Mouse (Mus musculus): Measurements from ENCODE around the gene Tcp10c. TPM values are rescaled to one million over a fixed set of nuclear protein-coding genes. Genes with fewer than 3 reads are reported as not detected.
"Not testable (repeated sequence)": the region's sequence is repeated elsewhere in the genome, so short reads cannot be mapped to it uniquely, and the experiment has no call there.

Gene Tcp10c
- polyA plus RNA-seq, 1 experiment from 2014 or later: not detected

GRCm38 (mm10) chr17:13367181-13367580, 12.8 kb downstream of the Tcp10c start:
- not testable (repeated sequence) for H3K36me3 ChIP-seq (ENCODE audit: control insufficient read depth, insufficient read depth, low read length); H3K27me3 ChIP-seq (ENCODE audit: control insufficient read depth, insufficient read depth, low read length); H3K9me3 ChIP-seq (ENCODE audit: control insufficient read depth, low read length); DNase-seq (ENCODE audit: low spot score); H3K4me1 ChIP-seq (ENCODE audit: control insufficient read depth, insufficient read depth, low read length); H3K4me3 ChIP-seq (ENCODE audit: low read depth, low read length); ATAC-seq (ENCODE audit: insufficient number of reproducible peaks, low FRiP score, low TSS enrichment, low read depth); H3K27ac ChIP-seq (replicated peaks; ENCODE audit: low read depth, low read length); H3K4me2 ChIP-seq (ENCODE audit: low read depth, severe bottlenecking); H3K9ac ChIP-seq (ENCODE audit: low read length)
- WGBS: 92% methylated on average over 9 of the region's 9 CpGs

- not testable (repeated sequence) for H3K4me1 ChIP-seq (ENCODE audit: control insufficient read depth, insufficient read depth, low read length); H3K9me3 ChIP-seq (ENCODE audit: control insufficient read depth, low read length); H3K36me3 ChIP-seq (ENCODE audit: control insufficient read depth, insufficient read depth, low read length); H3K27ac ChIP-seq (replicated peaks; ENCODE audit: low read depth, low read length); H3K4me2 ChIP-seq (ENCODE audit: low read depth, severe bottlenecking); ATAC-seq (ENCODE audit: insufficient number of reproducible peaks, low FRiP score, low TSS enrichment, low read depth); DNase-seq (ENCODE audit: low spot score); H3K27me3 ChIP-seq (ENCODE audit: control insufficient read depth, insufficient read depth, low read length); H3K9ac ChIP-seq (ENCODE audit: low read length); H3K4me3 ChIP-seq (ENCODE audit: low read depth, low read length)
- WGBS: 90% methylated on average over 7 of the region's 7 CpGs
These were observed 14.3 kb downstream of the Tcp10c start for GRCm38 (mm10) chr17:13368658-13369057.

- not testable (repeated sequence) for H3K4me2 ChIP-seq (ENCODE audit: low read depth, severe bottlenecking); H3K4me3 ChIP-seq (ENCODE audit: low read depth, low read length); H3K27me3 ChIP-seq (ENCODE audit: control insufficient read depth, insufficient read depth, low read length); ATAC-seq (ENCODE audit: insufficient number of reproducible peaks, low FRiP score, low TSS enrichment, low read depth); H3K36me3 ChIP-seq (ENCODE audit: control insufficient read depth, insufficient read depth, low read length); H3K4me1 ChIP-seq (ENCODE audit: control insufficient read depth, insufficient read depth, low read length); H3K9me3 ChIP-seq (ENCODE audit: control insufficient read depth, low read length); DNase-seq (ENCODE audit: low spot score); H3K9ac ChIP-seq (ENCODE audit: low read length); H3K27ac ChIP-seq (replicated peaks; ENCODE audit: low read depth, low read length)
- WGBS: 79% methylated on average over 3 of the region's 6 CpGs
These were observed 16.4 kb downstream of the Tcp10c start for GRCm38 (mm10) chr17:13370746-13371145.

- not testable (repeated sequence) for H3K9me3 ChIP-seq (ENCODE audit: control insufficient read depth, low read length); H3K27ac ChIP-seq (replicated peaks; ENCODE audit: low read depth, low read length); H3K9ac ChIP-seq (ENCODE audit: low read length); H3K4me1 ChIP-seq (ENCODE audit: control insufficient read depth, insufficient read depth, low read length); DNase-seq (ENCODE audit: low spot score); H3K36me3 ChIP-seq (ENCODE audit: control insufficient read depth, insufficient read depth, low read length); H3K27me3 ChIP-seq (ENCODE audit: control insufficient read depth, insufficient read depth, low read length); H3K4me3 ChIP-seq (ENCODE audit: low read depth, low read length); H3K4me2 ChIP-seq (ENCODE audit: low read depth, severe bottlenecking)
- 0 out of 2 replicates have a peak, but pooled peaks have one; percentile 9 for ATAC-seq (ENCODE audit: insufficient number of reproducible peaks, low FRiP score, low TSS enrichment, low read depth)
- 88% methylated on average over 3 of the region's 3 CpGs for WGBS
These were observed 24.0 kb downstream of the Tcp10c start for GRCm38 (mm10) chr17:13378341-13378740.

GRCm38 (mm10) chr17:13379951-13380615, 25.7 kb downstream of the Tcp10c start:
- not testable (repeated sequence) for H3K27me3 ChIP-seq (ENCODE audit: control insufficient read depth, insufficient read depth, low read length); H3K4me2 ChIP-seq (ENCODE audit: low read depth, severe bottlenecking); H3K27ac ChIP-seq (replicated peaks; ENCODE audit: low read depth, low read length); H3K9me3 ChIP-seq (ENCODE audit: control insufficient read depth, low read length); H3K36me3 ChIP-seq (ENCODE audit: control insufficient read depth, insufficient read depth, low read length); ATAC-seq (ENCODE audit: insufficient number of reproducible peaks, low FRiP score, low TSS enrichment, low read depth); DNase-seq (ENCODE audit: low spot score); H3K4me1 ChIP-seq (ENCODE audit: control insufficient read depth, insufficient read depth, low read length); H3K4me3 ChIP-seq (ENCODE audit: low read depth, low read length); H3K9ac ChIP-seq (ENCODE audit: low read length)
- WGBS: 86% methylated on average over 5 of the region's 7 CpGs

GRCm38 (mm10) chr17:13381286-13381685, 26.9 kb downstream of the Tcp10c start:
- DNase-seq (ENCODE audit: low spot score): not testable (repeated sequence)

GRCm38 (mm10) chr17:13391020-13391419, 36.6 kb downstream of the Tcp10c start:
- not testable (repeated sequence) for H3K4me3 ChIP-seq (ENCODE audit: low read depth, low read length); H3K27me3 ChIP-seq (ENCODE audit: control insufficient read depth, insufficient read depth, low read length); DNase-seq (ENCODE audit: low spot score); H3K36me3 ChIP-seq (ENCODE audit: control insufficient read depth, insufficient read depth, low read length); H3K4me1 ChIP-seq (ENCODE audit: control insufficient read depth, insufficient read depth, low read length); H3K27ac ChIP-seq (replicated peaks; ENCODE audit: low read depth, low read length); H3K4me2 ChIP-seq (ENCODE audit: low read depth, severe bottlenecking); ATAC-seq (ENCODE audit: insufficient number of reproducible peaks, low FRiP score, low TSS enrichment, low read depth); H3K9me3 ChIP-seq (ENCODE audit: control insufficient read depth, low read length); H3K9ac ChIP-seq (ENCODE audit: low read length)
- no CpG with 5 or more reads among the region's 4 CpGs for WGBS

More at GRCm38 (mm10) chr17:13381286-13381685, 26.9 kb downstream of the Tcp10c start:
- H3K4me2 ChIP-seq (ENCODE audit: low read depth, severe bottlenecking); H3K27me3 ChIP-seq (ENCODE audit: control insufficient read depth, insufficient read depth, low read length); H3K27ac ChIP-seq (replicated peaks; ENCODE audit: low read depth, low read length); H3K36me3 ChIP-seq (ENCODE audit: control insufficient read depth, insufficient read depth, low read length); H3K4me1 ChIP-seq (ENCODE audit: control insufficient read depth, insufficient read depth, low read length); H3K9me3 ChIP-seq (ENCODE audit: control insufficient read depth, low read length); H3K4me3 ChIP-seq (ENCODE audit: low read depth, low read length); ATAC-seq (ENCODE audit: insufficient number of reproducible peaks, low FRiP score, low TSS enrichment, low read depth); H3K9ac ChIP-seq (ENCODE audit: low read length): not testable (repeated sequence)
- 88% methylated on average over 2 of the region's 2 CpGs for WGBS

GRCm38 (mm10) chr17:13399961-13400360, 45.6 kb downstream of the Tcp10c start:
- H3K4me1 ChIP-seq (ENCODE audit: control insufficient read depth, insufficient read depth, low read length); H3K4me3 ChIP-seq (ENCODE audit: low read depth, low read length); H3K9ac ChIP-seq (ENCODE audit: low read length); DNase-seq (ENCODE audit: low spot score); H3K36me3 ChIP-seq (ENCODE audit: control insufficient read depth, insufficient read depth, low read length); H3K27ac ChIP-seq (replicated peaks; ENCODE audit: low read depth, low read length); H3K4me2 ChIP-seq (ENCODE audit: low read depth, severe bottlenecking); ATAC-seq (ENCODE audit: insufficient number of reproducible peaks, low FRiP score, low TSS enrichment, low read depth); H3K9me3 ChIP-seq (ENCODE audit: control insufficient read depth, low read length); H3K27me3 ChIP-seq (ENCODE audit: control insufficient read depth, insufficient read depth, low read length): not testable (repeated sequence)
- 89% methylated on average over 4 of the region's 5 CpGs for WGBS

- H3K27ac ChIP-seq (replicated peaks; ENCODE audit: low read depth, low read length); H3K36me3 ChIP-seq (ENCODE audit: control insufficient read depth, insufficient read depth, low read length); H3K9me3 ChIP-seq (ENCODE audit: control insufficient read depth, low read length); H3K4me1 ChIP-seq (ENCODE audit: control insufficient read depth, insufficient read depth, low read length); H3K9ac ChIP-seq (ENCODE audit: low read length); H3K4me3 ChIP-seq (ENCODE audit: low read depth, low read length); H3K4me2 ChIP-seq (ENCODE audit: low read depth, severe bottlenecking); ATAC-seq (ENCODE audit: insufficient number of reproducible peaks, low FRiP score, low TSS enrichment, low read depth); H3K27me3 ChIP-seq (ENCODE audit: control insufficient read depth, insufficient read depth, low read length); DNase-seq (ENCODE audit: low spot score): not testable (repeated sequence)
These were observed 47.7 kb downstream of the Tcp10c start for GRCm38 (mm10) chr17:13402118-13402517.
